Mouse (Mus musculus) kidney, postnatal 14 days (tissue): Measurements from ENCODE around the gene Prn.

ENCODE experiments used
- DNase-seq: peaks from one replicate; pipeline ENCODE4 v3.0.0; 2022; ENCODE audit warnings: mixed read lengths

Gene Prn

GRCm38 (mm10) chr2:132001696-132002334 is 92.1 kb downstream of the Prn start:
- no peak for DNase-seq

- no peak for DNase-seq
Measured at GRCm38 (mm10) chr2:132003916-132004315, 94.2 kb downstream of the Prn start.

DNA sequence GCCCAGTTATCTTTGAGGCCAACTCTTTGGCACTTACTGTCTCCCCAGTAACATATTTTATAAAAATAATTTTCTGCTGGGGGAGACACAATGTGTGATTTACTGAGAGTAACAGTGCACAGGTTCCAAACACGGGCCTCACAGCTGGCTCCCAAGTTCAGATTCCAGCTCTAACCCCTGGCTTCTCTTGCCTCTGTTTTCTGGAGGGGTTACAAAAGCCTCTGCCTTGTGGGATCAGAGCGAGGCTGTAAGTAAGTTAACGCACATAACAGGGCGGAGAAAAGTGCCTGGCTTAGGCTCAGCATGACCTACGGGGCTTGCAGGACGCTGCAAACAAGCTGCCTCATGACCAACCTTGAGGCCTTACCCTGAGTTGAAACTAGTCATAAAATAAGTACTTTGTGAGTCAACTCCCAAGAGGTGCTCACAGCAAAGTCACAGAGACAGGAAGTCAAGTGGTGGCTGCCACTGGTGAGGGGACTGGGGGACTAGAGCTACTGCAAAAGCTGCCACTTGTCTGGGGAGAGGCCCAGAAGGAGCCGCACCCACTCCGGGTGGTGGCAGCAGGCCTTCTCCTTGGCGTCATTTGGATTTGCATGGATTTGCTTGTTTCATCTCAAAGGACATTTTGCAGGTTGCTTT is 94.9 kb downstream of the Prn start:
- DNase-seq, result no peak

DNA sequence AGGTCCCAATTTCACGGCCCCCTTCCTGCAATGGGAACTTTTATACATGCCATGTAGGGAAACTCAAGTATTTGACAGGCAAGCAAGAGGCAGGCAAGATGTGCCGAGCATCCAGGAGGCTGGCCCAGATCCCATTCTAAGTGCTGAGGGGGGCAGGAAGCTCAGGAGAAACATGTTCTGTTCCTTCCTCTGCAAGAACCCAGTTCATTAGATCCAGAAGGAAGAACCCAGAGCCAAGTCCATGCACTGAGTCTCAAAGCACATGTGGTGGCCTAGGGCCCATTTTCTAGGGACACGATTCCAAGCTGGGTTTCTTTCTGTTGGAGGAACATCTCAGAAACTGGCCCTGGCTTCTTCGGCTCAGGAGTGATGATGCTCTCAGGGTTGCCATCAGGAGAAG is 95.7 kb downstream of the Prn start:
- no peak for DNase-seq
